In the genomic region with DNA sequence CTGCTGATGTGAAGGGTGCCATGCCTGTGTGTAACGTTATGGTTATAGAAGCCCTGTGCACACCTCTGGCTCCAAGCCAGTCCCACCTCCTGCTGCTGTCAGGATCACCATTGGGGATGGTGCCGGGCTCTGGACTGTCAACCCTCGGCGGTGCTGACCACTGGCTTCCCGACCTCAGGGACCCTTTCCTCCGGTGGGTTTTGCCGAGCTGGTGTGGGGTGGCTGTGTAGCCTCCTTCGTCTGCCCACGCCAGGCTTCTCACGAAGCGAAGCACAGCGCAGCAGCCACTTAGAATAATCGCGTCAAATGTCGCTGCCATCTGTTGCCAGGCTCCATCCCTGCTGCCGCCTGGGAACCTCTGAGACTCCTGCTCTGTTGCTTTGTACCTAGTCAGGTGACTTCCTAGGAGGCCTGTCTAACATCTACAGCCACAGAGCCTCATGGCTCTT, we compare ENCODE assay signal across 8 mouse cellular contexts. TPM values are rescaled to one million over a fixed set of nuclear protein-coding genes. Genes with fewer than 3 reads are reported as not detected.
DNase-seq lines count a peak whose midpoint lies in the region; ATAC-seq and TF ChIP-seq lines count a peak whose summit lies in the region.

No protein-coding gene starts in this region.

- H3K4me2 ChIP-seq in heart, embryonic 16.5 days (ENCODE audit: low read depth, low read length), result peak overlapping the region; percentile 42
- peak overlapping the region; percentile 23 for H3K4me2 ChIP-seq in midbrain, embryonic 16.5 days (ENCODE audit: low read length)

- DNase-seq in heart, postnatal 36 days, result no peak
- peak; percentile 84 for DNase-seq in cerebellum, adult 9-10 months
- peak; percentile 20 for DNase-seq in forelimb bud, embryonic 11.5 days (ENCODE audit: low read depth, low spot score)
- no peak for DNase-seq in lung, adult 2 months
- no peak for DNase-seq in spleen, adult 12 weeks (ENCODE audit: low spot score)

- H3K4me3 ChIP-seq in heart, embryonic 16.5 days (ENCODE audit: low read length), result no peak overlapping the region
- no peak overlapping the region for H3K4me3 ChIP-seq in midbrain, embryonic 16.5 days (ENCODE audit: low read depth, low read length)
- no peak overlapping the region for H3K4me3 ChIP-seq in lung, adult 2 months (replicated peaks; ENCODE audit: extremely low read depth, low read depth, low read length)

- TF ChIP-seq CTCF in lung, adult 2 months (IDR thresholded peaks at IDR 0.05; ENCODE audit: insufficient read depth, low read length), result no peak

- peaks cover 82% of the 10 kb centered on the region for H3K4me1 ChIP-seq in heart, embryonic 16.5 days (ENCODE audit: control insufficient read depth, insufficient read depth, low read length)
- peaks cover 61% of the 10 kb centered on the region for H3K4me1 ChIP-seq in midbrain, embryonic 16.5 days (ENCODE audit: control insufficient read depth, insufficient read depth, low read length)
- H3K4me1 ChIP-seq in lung, adult 2 months (ENCODE audit: control insufficient read depth, insufficient read depth, low read length), result peaks cover 18% of the 10 kb centered on the region

- no peaks in the 10 kb centered on the region for H3K27me3 ChIP-seq in heart, embryonic 16.5 days (ENCODE audit: control insufficient read depth, insufficient read depth, low read length)
- H3K27me3 ChIP-seq in midbrain, embryonic 16.5 days (ENCODE audit: control insufficient read depth, insufficient read depth, low read depth, low read length), result no peaks in the 10 kb centered on the region

- H3K27ac ChIP-seq in heart, embryonic 16.5 days (ENCODE audit: low read length), result peak overlapping the region; percentile 47; the same call in 1 of the 2 replicates
- H3K27ac ChIP-seq in midbrain, embryonic 16.5 days (ENCODE audit: low read length), result peak overlapping the region; percentile 60

- no peaks in the 10 kb centered on the region for H3K36me3 ChIP-seq in heart, embryonic 16.5 days (ENCODE audit: control insufficient read depth, insufficient read depth)
- H3K36me3 ChIP-seq in midbrain, embryonic 16.5 days (ENCODE audit: control insufficient read depth, insufficient read depth, low read length), result no peaks in the 10 kb centered on the region

- intact Hi-C loops in heart, postnatal 36 days (cut with DNase I), result no loop called here

- no peak for TF ChIP-seq POLR2A in lung, adult 2 months (IDR thresholded peaks at IDR 0.05; ENCODE audit: borderline replicate concordance, extremely low read depth, low read depth, low read length)

- WGBS in heart, embryonic 16.5 days, result 37% methylated on average over 16 of the region's 16 CpGs
- 30% methylated on average over 16 of the region's 16 CpGs for WGBS in midbrain, embryonic 16.5 days
- 66% methylated on average over 16 of the region's 16 CpGs for WGBS in lung, adult 2 months

- no peaks in the 10 kb centered on the region for H3K9me3 ChIP-seq in heart, embryonic 16.5 days (replicated peaks; ENCODE audit: control insufficient read depth, low read length)
- H3K9me3 ChIP-seq in midbrain, embryonic 16.5 days (replicated peaks; ENCODE audit: control insufficient read depth, low read length, poor library complexity, severe bottlenecking), result no peaks in the 10 kb centered on the region

- peak overlapping the region; percentile 31 for H3K9ac ChIP-seq in heart, embryonic 16.5 days (ENCODE audit: low read length)
- H3K9ac ChIP-seq in midbrain, embryonic 16.5 days (ENCODE audit: low read depth, low read length), result peak overlapping the region; percentile 39

- ATAC-seq in heart, embryonic 16.5 days (replicated peaks; ENCODE audit: extremely low read depth, insufficient read depth, low FRiP score), result no peak
- peak; percentile 7; the same call in 1 of the 2 replicates for ATAC-seq in midbrain, embryonic 16.5 days
- no peak for ATAC-seq in CD4-positive, CD25-positive, alpha-beta regulatory T cell, adult 4 months

RNA-seq across cellular contexts. Expression of gene Gins2, which starts 40.8 kb away (rescaled TPM):
- polyA plus RNA-seq in heart, embryonic 16.5 days (2015; fragmentation: Nextera tagmentation; extraction: Ambion mirVana), result 51.0 and 51.1 TPM in 2 replicates
- total RNA-seq in heart, postnatal 36 days (2021), result 1 to 10 TPM in 1 of 2 experiments, under 1 TPM in 1; 0.86 to 1.7 TPM
- polyA plus RNA-seq in midbrain, embryonic 16.5 days (2015; fragmentation: Nextera tagmentation; extraction: Ambion mirVana), result 10.7 and 13.3 TPM in 2 replicates
- 10 to 100 TPM; 14.6 to 20.6 TPM for polyA plus RNA-seq in CD4-positive, CD25-positive, alpha-beta regulatory T cell, adult 4 months (2017; shearing (Covaris generic))
- polyA plus RNA-seq in lung, adult 2 months (2012; rRNA removed), result 4.4 and 4.5 TPM in 2 replicates

Comparison
In these comparisons a context has a peak if more than half of its experiments do, and no peak if none do; other contexts are left out.
1. DNase-seq: peak in cerebellum, adult 9-10 months (single experiment) and forelimb bud, embryonic 11.5 days (single experiment); none in heart, postnatal 36 days (0 of 2), lung, adult 2 months (single experiment) and spleen, adult 12 weeks (single experiment).